Mouse (Mus musculus): ENCODE results near the gene Nudt3. TPM values are rescaled to one million over a fixed set of nuclear protein-coding genes. Genes with fewer than 3 reads are reported as not detected.

Nudt3 gene
- total RNA-seq, 1 experiment from 2014 or later: 211 TPM

GRCm38 (mm10) chr17:27611994-27612393 is 11.3 kb downstream of the Nudt3 start:
- ATAC-seq (replicated peaks in 1 of 2; ENCODE audit: insufficient read depth in 1 of 2, low FRiP score in 2 of 2, low TSS enrichment in 1 of 2, low read depth in 1 of 2, poor library complexity in 2 of 2, severe bottlenecking in 2 of 2): no peak

DNA sequence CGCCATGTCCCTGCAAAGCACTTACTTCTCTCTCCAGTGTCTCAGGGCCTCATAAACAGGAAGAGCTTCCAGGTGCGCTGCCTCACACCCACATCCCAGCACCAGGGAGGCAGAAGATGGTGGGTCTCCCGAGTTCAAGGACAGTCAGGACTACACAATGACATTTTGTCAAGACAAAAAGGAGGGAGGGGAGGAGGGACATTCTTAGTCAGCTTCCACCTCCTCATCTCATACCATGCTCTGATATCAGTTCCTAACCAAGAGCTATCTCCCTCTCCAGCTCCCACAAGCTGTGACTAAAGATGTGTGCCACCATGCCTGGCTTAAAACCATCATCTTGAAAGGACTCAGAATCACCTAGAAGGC is 11.8 kb downstream of the Nudt3 start:
- no peak for ATAC-seq (replicated peaks in 1 of 2; ENCODE audit: insufficient read depth in 1 of 2, low FRiP score in 2 of 2, low TSS enrichment in 1 of 2, low read depth in 1 of 2, poor library complexity in 2 of 2, severe bottlenecking in 2 of 2)

DNA sequence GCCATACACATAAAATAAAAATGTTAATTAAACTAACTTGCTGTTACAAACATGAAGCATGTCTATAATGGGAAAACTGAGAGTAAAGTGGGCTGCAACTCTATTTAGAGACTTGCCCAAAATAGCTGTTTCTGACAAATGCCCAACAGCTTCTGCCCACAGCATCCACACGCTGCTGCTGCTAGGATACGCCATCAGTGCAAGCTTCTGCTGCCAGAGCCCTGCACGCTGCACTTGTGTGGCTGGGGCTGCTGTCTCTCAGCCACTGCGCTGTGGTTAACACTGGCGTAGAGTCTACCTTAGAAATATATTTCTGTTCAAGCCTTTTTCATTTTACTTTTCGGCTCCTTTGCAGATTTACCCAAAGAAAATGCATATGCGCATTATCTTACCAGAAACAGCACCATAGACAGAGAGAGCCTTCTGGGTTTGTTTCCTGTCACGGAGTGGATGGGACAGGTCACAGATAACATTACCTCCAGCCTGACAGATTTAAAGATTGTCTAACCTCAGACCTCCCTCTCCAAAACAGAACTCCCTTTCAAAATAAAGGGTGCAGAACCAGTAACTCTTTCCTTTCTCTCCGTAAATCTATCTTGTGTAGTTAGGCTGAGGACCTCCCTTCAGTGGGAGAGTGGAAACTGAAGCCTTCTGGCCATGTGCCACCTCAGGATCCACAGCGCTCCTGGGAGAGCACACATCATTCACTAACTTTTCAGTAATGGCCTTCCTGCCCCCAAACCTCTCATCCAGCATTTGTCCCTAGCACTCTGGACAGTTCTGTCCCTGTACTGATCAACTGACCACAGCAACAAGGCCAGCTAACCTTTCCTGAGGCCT is 12.4 kb downstream of the Nudt3 start:
- ATAC-seq (replicated peaks in 1 of 2; ENCODE audit: insufficient read depth in 1 of 2, low FRiP score in 2 of 2, low TSS enrichment in 1 of 2, low read depth in 1 of 2, poor library complexity in 2 of 2, severe bottlenecking in 2 of 2): no peak

DNA sequence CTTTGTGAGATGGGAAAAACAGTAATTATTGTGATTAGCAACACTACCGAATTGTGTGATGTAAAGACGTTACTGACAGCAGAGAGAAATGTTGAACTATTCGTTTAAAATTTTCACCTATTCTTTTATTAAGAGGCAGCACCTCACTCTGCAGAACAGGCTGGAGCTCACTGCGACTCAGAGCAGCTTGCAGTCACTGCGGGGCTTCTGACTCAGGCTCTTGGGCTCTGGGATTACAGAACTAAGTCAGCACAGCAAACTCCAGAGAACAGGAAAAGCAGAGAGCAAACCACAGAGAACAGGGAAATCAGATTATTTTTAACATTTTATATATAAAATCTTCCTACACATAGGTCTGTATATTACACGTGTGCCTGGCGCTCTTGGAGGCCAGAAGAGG is 13.7 kb downstream of the Nudt3 start:
- no peak for ATAC-seq (replicated peaks in 1 of 2; ENCODE audit: insufficient read depth in 1 of 2, low FRiP score in 2 of 2, low TSS enrichment in 1 of 2, low read depth in 1 of 2, poor library complexity in 2 of 2, severe bottlenecking in 2 of 2)

DNA sequence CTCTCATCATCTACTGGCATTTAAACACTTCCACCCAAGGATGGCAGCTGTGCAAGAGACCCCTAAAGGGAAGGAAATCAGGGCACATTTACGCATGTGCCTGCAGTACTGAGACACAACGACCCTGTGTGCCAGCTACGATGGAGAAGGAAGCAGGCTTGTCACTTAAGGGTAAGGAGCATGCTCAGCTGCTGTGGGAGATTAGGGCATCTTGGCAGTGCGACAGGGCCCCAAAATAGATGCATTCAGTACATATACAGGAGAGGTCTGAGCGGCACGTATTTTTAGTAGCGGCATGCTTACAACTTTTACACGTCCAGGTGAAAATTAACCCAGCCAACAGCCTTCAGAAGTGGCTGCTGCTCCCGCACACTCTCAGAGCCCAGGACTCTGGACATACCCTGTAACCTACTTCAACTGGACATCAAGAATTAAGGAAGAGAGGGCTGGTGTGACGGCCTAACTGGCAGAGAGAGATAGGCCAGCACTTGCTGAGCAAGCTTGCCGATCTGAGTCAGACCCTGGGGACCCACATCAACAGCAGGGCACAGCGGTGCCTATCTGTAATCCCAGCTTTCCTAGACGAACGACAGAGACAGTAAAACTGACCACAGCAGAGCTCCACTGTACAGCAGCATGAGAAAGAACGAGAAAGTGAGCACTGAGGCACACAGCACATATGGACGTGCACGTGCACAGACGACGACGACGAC is 19.6 kb downstream of the Nudt3 start:
- ATAC-seq (replicated peaks in 1 of 2; ENCODE audit: insufficient read depth in 1 of 2, low FRiP score in 2 of 2, low TSS enrichment in 1 of 2, low read depth in 1 of 2, poor library complexity in 2 of 2, severe bottlenecking in 2 of 2): peak; percentile 55 to 61; a peak in 3 of 4 replicates

DNA sequence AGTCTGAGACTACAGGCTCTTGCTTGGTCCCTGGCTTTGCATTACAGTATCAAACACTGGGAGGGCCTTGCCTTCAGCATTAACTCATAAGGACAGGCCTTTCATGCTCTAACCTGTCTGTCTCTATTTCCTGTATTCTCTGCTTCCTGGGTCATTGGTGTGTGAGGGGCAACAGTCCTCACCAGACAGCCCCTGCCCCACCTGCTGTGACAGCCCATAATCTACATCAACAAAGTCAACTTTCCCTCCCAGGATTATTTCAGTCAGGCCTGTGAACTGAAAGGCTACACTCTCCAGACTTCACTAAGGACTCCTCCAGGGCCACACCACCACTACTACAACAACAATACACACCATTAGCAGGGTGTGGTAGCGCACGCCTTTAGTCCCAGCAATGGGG is 20.3 kb downstream of the Nudt3 start:
- no peak for ATAC-seq (replicated peaks in 1 of 2; ENCODE audit: insufficient read depth in 1 of 2, low FRiP score in 2 of 2, low TSS enrichment in 1 of 2, low read depth in 1 of 2, poor library complexity in 2 of 2, severe bottlenecking in 2 of 2)

DNA sequence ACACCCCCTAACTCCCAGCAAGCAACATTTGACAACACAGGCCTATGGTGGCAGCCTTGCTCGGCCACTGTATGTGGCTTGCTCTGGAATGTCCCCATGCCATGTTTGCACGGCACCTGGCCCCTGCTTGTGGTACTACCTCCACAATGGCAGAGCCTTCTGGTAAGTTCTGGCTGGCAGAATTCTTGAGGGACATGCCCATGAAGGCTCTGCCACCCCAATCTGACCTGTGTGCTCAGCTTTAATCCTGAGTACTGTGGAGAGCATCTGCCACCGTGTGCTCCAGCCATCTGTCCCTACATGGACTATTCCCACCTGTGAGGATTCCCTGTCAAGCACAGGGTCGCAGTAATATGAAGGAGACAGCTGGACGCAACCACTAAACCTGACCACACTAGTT is 22.4 kb downstream of the Nudt3 start:
- no peak for ATAC-seq (replicated peaks in 1 of 2; ENCODE audit: insufficient read depth in 1 of 2, low FRiP score in 2 of 2, low TSS enrichment in 1 of 2, low read depth in 1 of 2, poor library complexity in 2 of 2, severe bottlenecking in 2 of 2)

GRCm38 (mm10) chr17:27600286-27600685 is 23.0 kb downstream of the Nudt3 start:
- ATAC-seq (replicated peaks in 1 of 2; ENCODE audit: insufficient read depth in 1 of 2, low FRiP score in 2 of 2, low TSS enrichment in 1 of 2, low read depth in 1 of 2, poor library complexity in 2 of 2, severe bottlenecking in 2 of 2): no peak

DNA sequence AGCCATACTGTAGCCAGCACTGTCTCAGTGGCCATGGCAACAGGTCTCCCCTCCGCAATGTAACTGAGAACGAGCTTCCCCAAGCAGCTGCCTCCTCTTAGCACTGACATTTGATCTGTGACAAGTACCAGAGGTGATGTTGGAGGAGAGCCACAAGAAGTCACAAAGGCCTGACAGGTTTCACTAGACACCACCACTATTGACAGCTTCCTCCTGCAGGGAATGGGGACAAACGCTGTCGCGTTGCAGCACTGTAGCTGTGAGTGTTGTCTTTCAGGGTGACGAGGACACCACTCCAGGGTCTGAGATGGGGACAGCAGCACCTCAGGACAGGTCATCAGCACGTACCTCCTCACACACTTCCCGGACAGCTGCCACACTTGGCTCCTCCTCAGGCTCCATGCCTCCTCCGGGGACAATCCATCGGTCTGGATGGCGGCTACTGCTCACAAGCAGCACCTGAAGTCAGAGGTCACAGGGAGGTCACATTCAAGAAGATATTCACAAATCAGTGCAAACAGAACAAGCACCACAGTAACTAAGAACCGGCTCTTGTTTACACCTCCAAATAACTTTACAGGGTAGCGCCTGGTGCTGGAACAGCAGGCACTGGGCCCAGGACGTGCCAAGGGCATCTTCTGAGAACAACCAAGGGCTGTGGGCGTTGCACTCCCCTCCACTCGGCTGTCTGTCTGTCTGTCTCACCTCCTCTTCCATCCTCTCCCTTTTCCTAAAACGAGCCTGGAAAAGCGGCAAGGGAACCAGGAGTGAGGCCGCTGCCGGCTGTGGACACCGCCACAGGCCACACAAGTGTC is 26.7 kb downstream of the Nudt3 start:
- ATAC-seq (replicated peaks in 1 of 2; ENCODE audit: insufficient read depth in 1 of 2, low FRiP score in 2 of 2, low TSS enrichment in 1 of 2, low read depth in 1 of 2, poor library complexity in 2 of 2, severe bottlenecking in 2 of 2): no peak

DNA sequence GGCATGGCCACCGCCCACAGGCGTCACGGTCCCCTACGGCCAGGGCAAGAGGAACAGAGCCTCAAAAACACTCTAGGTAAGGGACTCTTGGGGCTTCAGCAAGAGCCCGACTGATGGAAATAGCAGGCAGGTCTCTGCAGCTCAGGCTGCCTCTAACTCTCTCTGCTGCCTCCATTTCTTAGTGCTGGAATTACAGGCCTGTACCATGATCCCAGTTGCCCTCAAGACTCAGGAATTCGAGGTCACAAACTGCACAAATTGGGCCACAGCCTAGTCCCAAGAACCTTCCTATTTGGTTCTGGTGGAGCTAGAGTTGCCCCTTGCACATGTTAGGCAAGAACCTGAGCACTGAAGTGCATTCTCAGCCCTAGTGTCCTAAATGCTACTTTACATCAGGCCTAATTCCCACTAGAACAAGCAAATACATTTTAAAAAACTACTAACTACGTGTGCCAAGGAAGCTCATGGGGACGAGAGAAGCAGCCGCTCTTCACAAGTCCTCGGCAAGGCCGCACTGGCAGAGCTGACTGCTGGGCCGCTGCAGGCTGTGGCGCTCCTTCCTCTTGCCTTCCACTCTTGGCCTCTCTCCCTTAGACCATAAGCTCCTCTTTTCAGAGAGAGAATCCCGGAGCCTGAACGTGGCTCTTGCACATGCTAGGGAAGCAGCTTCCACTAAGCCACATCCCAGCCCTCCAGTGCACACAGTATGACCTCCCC is 27.5 kb downstream of the Nudt3 start:
- no peak for ATAC-seq (replicated peaks in 1 of 2; ENCODE audit: insufficient read depth in 1 of 2, low FRiP score in 2 of 2, low TSS enrichment in 1 of 2, low read depth in 1 of 2, poor library complexity in 2 of 2, severe bottlenecking in 2 of 2)

DNA sequence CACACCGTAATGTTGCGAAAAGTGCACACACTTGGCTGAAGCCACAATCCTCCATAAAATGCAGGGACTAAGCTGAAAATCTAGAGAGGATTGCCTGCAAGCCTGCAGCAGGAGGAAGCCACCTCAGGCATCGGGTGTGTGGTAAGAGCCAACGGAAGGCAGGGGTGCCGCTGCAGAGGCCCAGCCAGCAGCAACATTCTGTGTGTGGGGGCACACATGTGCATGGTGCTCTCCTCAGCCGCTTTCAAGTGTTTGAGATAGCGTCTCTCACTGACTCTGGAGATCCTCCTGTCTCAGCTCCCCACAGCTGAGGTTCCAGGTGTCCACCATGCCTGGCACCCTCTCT is 30.8 kb downstream of the Nudt3 start:
- no peak for ATAC-seq (replicated peaks in 1 of 2; ENCODE audit: insufficient read depth in 1 of 2, low FRiP score in 2 of 2, low TSS enrichment in 1 of 2, low read depth in 1 of 2, poor library complexity in 2 of 2, severe bottlenecking in 2 of 2)

- ATAC-seq (replicated peaks in 1 of 2; ENCODE audit: insufficient read depth in 1 of 2, low FRiP score in 2 of 2, low TSS enrichment in 1 of 2, low read depth in 1 of 2, poor library complexity in 2 of 2, severe bottlenecking in 2 of 2): no peak
Observed at GRCm38 (mm10) chr17:27591826-27592564, 31.3 kb downstream of the Nudt3 start.

DNA sequence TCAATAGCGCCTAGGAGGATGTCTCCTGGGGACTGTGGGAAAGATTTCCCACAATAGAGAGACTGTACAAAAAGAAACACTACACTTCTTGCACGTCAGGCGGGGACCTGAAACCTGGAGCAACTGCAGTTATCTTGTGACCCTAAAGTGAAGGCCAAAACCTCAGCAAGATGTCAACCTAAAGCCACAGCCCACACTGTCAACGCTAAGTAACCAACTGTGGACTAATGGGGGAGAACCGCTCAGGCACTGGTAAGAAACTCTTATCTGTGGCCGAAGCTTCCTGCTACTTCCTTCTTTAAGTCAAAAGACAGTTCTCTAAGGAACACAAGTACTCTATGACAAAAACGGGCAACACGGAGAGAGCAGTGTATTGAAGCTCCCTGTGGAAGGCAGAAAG is 35.1 kb downstream of the Nudt3 start:
- peak; percentile 47 to 65 for ATAC-seq (replicated peaks in 1 of 2; ENCODE audit: insufficient read depth in 1 of 2, low FRiP score in 2 of 2, low TSS enrichment in 1 of 2, low read depth in 1 of 2, poor library complexity in 2 of 2, severe bottlenecking in 2 of 2)

GRCm38 (mm10) chr17:27587252-27587651 is 36.0 kb downstream of the Nudt3 start:
- no peak for ATAC-seq (replicated peaks in 1 of 2; ENCODE audit: insufficient read depth in 1 of 2, low FRiP score in 2 of 2, low TSS enrichment in 1 of 2, low read depth in 1 of 2, poor library complexity in 2 of 2, severe bottlenecking in 2 of 2)

- no peak for ATAC-seq (replicated peaks in 1 of 2; ENCODE audit: insufficient read depth in 1 of 2, low FRiP score in 2 of 2, low TSS enrichment in 1 of 2, low read depth in 1 of 2, poor library complexity in 2 of 2, severe bottlenecking in 2 of 2)
Observed at GRCm38 (mm10) chr17:27586661-27587060, 36.6 kb downstream of the Nudt3 start.

- ATAC-seq (replicated peaks in 1 of 2; ENCODE audit: insufficient read depth in 1 of 2, low FRiP score in 2 of 2, low TSS enrichment in 1 of 2, low read depth in 1 of 2, poor library complexity in 2 of 2, severe bottlenecking in 2 of 2): 0 out of 4 replicates have a peak, but pooled peaks of 1 of the 2 experiments have one; percentile 18
Observed at GRCm38 (mm10) chr17:27583185-27583894, 40.0 kb downstream of the Nudt3 start.

Measured in hematopoietic stem cell, adult 5-6 weeks (primary cell).